Mouse (Mus musculus): ENCODE results near the gene Vopp1. TPM values are rescaled to one million over a fixed set of nuclear protein-coding genes. Genes with fewer than 3 reads are reported as not detected.

Vopp1 gene
- polyA plus RNA-seq, 1 experiment from 2014 or later: 170 TPM

DNA sequence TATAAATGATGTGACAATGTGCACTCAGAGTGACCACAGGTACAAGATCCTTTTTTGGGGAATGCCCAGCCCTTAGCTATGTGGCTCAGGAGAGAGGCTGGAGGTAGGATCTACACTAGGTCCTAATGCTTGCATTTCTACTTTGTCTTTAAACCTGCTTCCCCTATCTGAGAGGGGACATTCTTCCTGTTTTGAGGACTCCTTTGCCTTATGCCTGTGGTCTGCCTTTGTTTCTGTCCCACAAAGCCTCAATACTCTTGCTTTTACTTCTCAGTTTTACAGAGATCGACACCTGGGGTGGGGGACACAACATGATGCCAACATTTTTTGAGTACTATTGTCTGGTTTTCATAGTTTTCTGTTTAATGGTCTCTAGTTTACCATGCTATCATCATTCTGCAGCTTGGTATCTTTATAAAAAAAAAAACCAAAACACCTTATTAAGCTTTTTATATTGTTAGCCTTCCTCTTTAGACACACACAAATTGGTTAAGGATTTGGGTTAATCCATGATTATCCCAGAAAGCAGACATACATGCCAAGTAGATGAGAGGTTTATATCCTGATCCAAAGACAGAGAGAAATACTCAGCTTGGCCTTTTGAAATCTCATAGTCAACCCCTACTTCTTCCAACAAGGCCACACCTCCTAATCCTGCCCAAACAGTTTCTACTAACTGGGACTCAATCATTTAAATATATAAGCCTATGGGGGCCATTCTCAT, 54.3 kb downstream of the Vopp1 start:
- Histone ChIP-seq H3K4me2 (replicated peaks) (no peak overlapping the region), H3K4me1 (replicated peaks) (no peaks in the 10 kb centered on the region), H3K27me3 (no peaks in the 10 kb centered on the region), H3K36me3 (peaks cover 37% of the 10 kb centered on the region), H3K27ac (no peak overlapping the region), H3K4me3 (replicated peaks) (no peak overlapping the region), H3K9ac (replicated peaks) (no peak overlapping the region), H3K9me3 (no peaks in the 10 kb centered on the region)
- WGBS: 91% methylated on average over 1 of the region's 1 CpGs
- no peak for ATAC-seq

DNA sequence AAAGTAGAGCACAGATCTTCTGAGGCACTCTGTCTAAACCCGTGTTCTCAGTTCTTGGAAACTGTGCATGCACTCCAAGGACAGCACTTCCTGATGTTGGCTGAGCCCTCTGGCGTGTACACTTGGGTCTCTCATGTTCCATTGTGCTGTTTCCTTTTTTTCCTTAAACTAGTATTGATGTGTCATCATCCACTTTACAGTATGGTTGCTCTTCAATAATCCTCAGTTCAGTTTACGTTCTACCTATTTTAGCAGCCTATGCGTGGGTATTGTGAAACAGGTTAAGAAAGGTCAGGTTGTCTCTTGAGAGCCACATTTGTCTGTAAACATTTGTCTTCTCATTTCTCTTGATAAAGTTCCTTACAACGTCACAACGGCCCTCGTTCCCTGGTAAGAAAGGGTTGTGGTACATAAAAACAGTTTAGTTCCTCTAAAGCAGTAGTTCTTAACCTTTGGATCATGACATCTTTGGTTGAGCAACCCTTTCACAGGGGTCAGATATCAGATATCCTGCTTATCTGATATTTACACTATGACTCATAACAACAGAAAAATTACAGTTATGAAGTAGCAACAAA, 55.9 kb downstream of the Vopp1 start:
- Histone ChIP-seq H3K27me3 (no peaks in the 10 kb centered on the region), H3K27ac (no peak overlapping the region), H3K9ac (replicated peaks) (no peak overlapping the region), H3K9me3 (no peaks in the 10 kb centered on the region), H3K4me3 (replicated peaks) (no peak overlapping the region), H3K4me1 (replicated peaks) (no peaks in the 10 kb centered on the region), H3K36me3 (peaks cover 31% of the 10 kb centered on the region), H3K4me2 (replicated peaks) (no peak overlapping the region)
- 93% methylated on average over 7 of the region's 7 CpGs for WGBS
- no peak for ATAC-seq

DNA sequence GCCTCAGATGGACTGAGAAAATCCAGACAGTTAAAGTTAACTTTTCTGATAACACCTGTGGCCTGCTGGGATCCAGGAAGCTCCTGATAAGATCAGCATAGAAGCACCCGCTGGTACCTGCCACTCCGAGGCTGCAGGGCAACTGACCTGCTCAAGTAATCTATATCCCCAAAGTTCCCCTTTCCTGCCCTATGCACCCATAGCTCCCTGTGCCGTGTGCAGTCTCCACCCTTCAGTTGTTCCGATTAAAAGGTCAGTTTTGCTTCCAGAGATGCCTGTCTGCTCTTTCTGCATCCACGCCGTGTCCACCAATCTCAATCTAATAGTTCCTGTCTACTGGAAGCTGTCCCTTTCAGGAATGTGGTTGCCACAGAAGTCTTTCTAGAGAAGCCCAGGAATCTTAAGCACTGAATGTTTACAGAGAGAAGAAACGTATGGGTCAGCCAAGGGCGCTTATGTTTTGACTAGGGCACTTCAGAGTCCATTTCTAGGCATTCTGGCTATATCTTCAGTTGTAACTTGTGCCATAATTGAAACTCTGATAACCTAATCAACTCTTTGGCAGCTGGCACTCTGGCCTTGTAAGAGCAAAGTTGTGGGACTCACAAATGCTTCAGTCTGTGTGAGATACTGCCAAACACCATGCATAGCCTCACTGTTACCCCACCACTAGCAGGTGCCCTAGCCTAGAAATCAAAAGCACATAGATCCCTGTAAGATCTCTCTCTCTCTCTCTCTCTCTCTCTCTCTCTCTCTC, 57.7 kb downstream of the Vopp1 start:
- Histone ChIP-seq H3K4me2 (replicated peaks) (no peak overlapping the region), H3K27me3 (no peaks in the 10 kb centered on the region), H3K9ac (replicated peaks) (no peak overlapping the region), H3K27ac (no peak overlapping the region), H3K4me3 (replicated peaks) (no peak overlapping the region), H3K4me1 (replicated peaks) (no peaks in the 10 kb centered on the region), H3K36me3 (peaks cover 18% of the 10 kb centered on the region), H3K9me3 (no peaks in the 10 kb centered on the region)
- no peak for ATAC-seq
- WGBS: 87% methylated on average over 8 of the region's 8 CpGs

DNA sequence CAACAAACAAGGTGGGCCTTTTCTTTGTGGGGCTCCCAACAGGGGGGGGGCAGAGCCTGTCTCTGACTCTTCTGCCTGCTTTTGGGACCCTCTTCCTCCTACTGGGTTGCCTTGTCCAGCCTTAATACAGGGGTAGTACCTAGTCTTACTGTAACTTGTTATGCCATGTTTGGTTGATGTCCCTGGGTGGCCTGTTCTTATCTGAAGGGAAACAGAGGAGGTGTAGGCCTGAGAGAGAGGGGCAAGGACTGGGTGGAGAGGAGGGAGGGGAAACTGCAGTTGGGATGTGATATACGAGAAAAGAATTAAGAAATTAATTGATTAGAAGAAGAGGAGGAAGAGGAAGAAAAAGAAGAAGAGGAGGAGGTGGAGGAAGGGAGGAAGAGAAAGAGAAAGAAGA, 58.7 kb downstream of the Vopp1 start:
- Histone ChIP-seq H3K9ac (replicated peaks) (no peak overlapping the region), H3K27ac (no peak overlapping the region), H3K4me1 (replicated peaks) (no peaks in the 10 kb centered on the region), H3K4me2 (replicated peaks) (no peak overlapping the region), H3K36me3 (peaks cover 19% of the 10 kb centered on the region; the same call in 1 of the 2 replicates), H3K27me3 (no peaks in the 10 kb centered on the region), H3K9me3 (no peaks in the 10 kb centered on the region), H3K4me3 (replicated peaks) (no peak overlapping the region)
- ATAC-seq: no peak
- 96% methylated on average over 1 of the region's 1 CpGs for WGBS

DNA sequence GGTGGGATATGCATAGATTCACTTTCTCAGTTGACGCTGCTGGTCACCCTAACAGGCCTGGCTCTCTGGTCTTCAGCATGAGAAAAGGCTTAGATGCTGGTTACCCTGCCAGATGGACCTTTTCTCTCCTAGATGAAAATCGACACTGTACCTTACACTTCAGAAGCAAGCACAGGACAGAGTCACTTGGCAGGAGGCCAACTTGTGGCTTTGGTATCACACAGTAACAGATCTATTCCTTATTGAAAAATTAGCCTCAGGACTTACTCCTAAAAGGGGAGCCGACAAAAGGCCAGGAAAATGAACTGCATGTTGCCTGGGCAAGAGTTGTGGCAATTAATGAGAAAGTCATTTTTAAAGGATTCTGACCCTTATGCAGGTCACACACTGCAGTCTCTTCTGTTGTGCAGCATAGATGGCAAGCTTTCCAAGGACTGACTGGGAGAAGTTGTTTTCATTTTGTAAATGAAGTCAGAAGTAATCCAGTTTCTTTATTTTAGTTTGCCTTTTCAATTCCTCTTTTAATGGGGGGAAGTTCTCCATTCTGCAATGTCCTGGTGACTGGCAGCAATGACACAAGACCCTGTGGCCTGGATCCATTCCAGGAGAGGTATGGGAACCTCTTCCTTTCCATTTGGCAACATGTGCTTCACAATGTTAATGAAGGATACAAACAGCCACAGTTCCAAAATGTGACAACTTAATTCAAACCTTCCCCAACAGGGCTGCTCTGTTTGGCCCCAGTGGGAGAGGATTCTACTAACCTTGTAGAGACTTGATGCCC, 59.7 kb downstream of the Vopp1 start:
- Histone ChIP-seq H3K4me2 (replicated peaks) (no peak overlapping the region), H3K36me3 (peaks cover 24% of the 10 kb centered on the region; the same call in 1 of the 2 replicates), H3K27me3 (no peaks in the 10 kb centered on the region), H3K9me3 (no peaks in the 10 kb centered on the region), H3K27ac (no peak overlapping the region), H3K4me3 (replicated peaks) (no peak overlapping the region), H3K4me1 (replicated peaks) (no peaks in the 10 kb centered on the region), H3K9ac (replicated peaks) (no peak overlapping the region)
- WGBS: 76% methylated on average over 3 of the region's 3 CpGs
- no peak for ATAC-seq

DNA sequence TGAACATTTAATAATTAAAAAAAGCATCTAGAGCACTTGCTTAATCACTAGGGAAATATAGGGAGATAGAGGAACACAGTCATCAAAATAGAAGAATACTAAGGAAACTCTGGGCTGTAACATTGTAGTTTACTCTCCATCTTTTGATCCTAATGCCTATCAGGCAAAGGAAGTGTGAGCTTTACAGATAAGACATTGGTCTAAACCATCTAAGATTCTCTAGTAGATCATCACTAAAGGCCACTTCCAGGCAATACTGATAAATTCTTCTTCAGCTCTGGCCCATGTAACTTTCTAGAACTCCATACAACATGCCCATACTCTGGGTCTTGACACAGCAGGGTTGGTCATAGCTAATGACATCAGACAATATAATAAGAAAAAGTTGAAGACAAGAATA, 61.9 kb downstream of the Vopp1 start:
- Histone ChIP-seq H3K36me3 (peaks cover 27% of the 10 kb centered on the region), H3K4me3 (replicated peaks) (no peak overlapping the region), H3K27ac (no peak overlapping the region), H3K9ac (replicated peaks) (no peak overlapping the region), H3K27me3 (no peaks in the 10 kb centered on the region), H3K9me3 (no peaks in the 10 kb centered on the region), H3K4me2 (replicated peaks) (no peak overlapping the region), H3K4me1 (replicated peaks) (no peaks in the 10 kb centered on the region)
- no peak for ATAC-seq

DNA sequence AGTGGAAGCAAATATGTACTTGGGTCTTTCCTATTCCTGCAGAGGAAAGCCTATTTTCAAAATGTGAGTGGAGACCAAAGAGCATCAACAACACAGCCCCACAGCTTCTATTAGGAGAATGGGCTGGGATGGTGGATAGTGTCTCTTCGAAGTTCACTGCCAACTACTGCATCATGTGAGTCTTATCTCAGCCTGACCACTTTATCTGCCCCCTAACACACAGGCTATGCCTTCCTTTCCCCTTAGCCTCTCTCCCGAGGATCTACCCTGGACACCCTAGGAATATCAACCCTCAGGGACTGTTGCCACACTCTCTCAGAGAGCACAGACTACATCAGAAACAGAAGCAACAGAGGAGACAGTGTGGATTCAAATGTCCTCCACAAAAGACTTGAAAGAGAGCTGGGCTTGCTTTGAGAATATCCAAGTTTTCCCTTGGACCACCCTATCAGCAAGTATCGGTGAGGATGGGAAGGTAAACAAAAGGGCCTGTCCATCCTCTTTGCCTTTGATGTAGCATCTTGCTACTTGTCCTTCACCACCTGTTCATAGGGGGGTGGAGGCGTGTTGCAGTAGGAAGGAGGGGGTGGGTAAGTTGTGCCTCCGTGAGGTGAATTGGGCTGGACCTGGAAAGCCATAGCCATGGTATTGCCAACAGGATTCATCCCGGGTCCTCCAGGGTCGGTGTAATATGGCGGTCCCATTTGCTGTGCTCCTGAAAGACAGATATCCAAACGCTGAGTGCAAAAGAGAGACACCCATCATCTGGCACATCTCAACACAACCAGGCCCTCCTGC, 70.8 kb downstream of the Vopp1 start:
- WGBS: 96% methylated on average over 9 of the region's 9 CpGs
- H3K4me2 ChIP-seq (replicated peaks): no peak overlapping the region
- ATAC-seq: no peak

DNA sequence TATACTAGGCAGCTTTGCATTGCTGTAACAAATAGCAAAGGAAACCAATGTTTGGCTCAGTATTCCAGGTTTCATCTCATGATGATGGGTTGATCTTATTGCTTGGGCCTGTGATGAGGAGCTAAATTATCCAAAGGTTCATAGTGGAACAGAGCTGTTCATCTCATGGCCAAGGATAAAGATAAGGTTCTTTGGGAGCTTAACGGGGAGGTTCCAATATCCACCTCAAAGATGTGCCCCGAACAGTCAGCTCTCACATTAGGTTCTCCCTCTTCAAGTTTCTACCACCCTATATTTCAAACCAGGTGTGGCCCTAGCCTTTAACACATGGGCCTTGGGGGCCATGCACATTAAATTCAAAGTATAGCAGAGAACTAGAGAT, 79.2 kb downstream of the Vopp1 start:
- no peak overlapping the region for H3K4me3 ChIP-seq (replicated peaks)
- H3K27me3 ChIP-seq: no peaks in the 10 kb centered on the region
- 0 out of 2 replicates have a peak, but pooled peaks cover 4% of the 10 kb centered on the region for H3K36me3 ChIP-seq
- ATAC-seq: no peak
- 95% methylated on average over 2 of the region's 2 CpGs for WGBS
- no peak overlapping the region for H3K4me2 ChIP-seq (replicated peaks)
- no peak overlapping the region for H3K27ac ChIP-seq
- H3K4me1 ChIP-seq (replicated peaks): no peaks in the 10 kb centered on the region
- H3K9me3 ChIP-seq: no peaks in the 10 kb centered on the region
- no peak overlapping the region for H3K9ac ChIP-seq (replicated peaks)

More for the DNA sequence above, 70.8 kb downstream of the Vopp1 start:
- Histone ChIP-seq H3K9ac (replicated peaks) (no peak overlapping the region), H3K27ac (no peak overlapping the region), H3K27me3 (no peaks in the 10 kb centered on the region), H3K9me3 (no peaks in the 10 kb centered on the region), H3K4me3 (replicated peaks) (no peak overlapping the region), H3K4me1 (replicated peaks) (no peaks in the 10 kb centered on the region), H3K36me3 (peaks cover 44% of the 10 kb centered on the region)

DNA sequence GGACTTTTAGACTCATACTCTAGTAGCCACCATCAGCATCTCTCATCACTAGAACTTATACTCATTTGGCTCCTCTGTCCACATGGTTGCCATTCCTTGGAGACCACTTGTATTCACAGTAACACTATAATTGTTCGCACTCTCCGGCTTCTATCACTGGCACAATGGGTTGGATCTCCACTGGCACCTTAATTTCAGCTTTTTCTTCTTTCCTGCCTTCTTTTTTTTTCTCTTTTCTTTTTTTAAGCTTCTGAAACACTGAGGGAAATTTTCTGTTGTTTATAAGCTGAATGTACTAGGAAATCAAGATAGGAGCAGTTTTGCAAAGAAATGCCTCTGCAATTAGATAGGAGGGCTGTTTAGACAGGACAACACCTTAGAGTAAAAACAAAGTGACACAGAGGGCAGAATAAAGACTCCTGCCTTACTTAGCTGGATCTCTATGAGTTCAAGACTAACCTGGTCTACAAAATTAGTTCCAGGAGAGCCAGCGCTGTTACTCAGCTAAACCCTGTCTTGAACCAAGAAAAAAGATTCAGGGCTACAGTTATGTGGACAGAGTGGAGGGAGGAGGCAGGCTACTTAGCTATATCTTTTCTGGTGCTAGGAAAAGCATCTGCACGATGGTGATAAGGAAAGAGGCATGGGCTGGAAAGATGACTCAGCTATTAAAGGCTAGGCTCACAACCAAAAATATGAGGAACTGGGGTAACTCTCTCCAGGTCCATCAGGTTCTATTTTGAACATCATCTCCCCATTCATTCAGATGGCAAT, 79.8 kb downstream of the Vopp1 start:
- Histone ChIP-seq H3K9ac (replicated peaks) (no peak overlapping the region), H3K9me3 (no peaks in the 10 kb centered on the region), H3K4me1 (replicated peaks) (no peaks in the 10 kb centered on the region), H3K4me3 (replicated peaks) (no peak overlapping the region), H3K27me3 (no peaks in the 10 kb centered on the region), H3K4me2 (replicated peaks) (no peak overlapping the region), H3K27ac (no peak overlapping the region), H3K36me3 (peaks cover 4% of the 10 kb centered on the region; the same call in 1 of the 2 replicates)
- 91% methylated on average over 4 of the region's 4 CpGs for WGBS
- no peak for ATAC-seq

DNA sequence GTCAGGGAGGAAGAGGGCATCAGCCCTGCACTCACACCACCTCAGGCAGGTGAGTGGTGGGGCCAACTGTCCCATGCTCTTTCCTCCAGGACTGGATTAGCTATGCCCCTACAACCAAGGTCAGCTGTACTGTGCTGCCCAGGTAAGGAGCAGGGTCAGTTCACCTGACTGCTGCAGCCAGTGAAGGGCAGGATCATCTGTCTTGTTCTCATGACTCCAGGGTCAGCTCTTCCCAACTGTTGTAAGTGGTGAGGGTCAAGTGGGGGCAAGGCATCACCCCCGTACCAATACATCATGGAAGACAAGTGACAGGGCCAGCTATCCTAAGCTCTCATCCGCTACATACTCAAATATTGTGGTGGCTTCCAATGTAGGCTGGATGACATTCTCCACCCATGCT, 80.8 kb downstream of the Vopp1 start:
- H3K27ac ChIP-seq: no peak overlapping the region
- H3K9ac ChIP-seq (replicated peaks): no peak overlapping the region
- no peak overlapping the region for H3K4me2 ChIP-seq (replicated peaks)
- H3K4me3 ChIP-seq (replicated peaks): no peak overlapping the region
- WGBS: 92% methylated on average over 2 of the region's 2 CpGs
- peaks cover 12% of the 10 kb centered on the region; the same call in 1 of the 2 replicates for H3K36me3 ChIP-seq
- H3K27me3 ChIP-seq: no peaks in the 10 kb centered on the region
- ATAC-seq: peak; percentile 20; the same call in 1 of the 2 replicates
- H3K9me3 ChIP-seq: no peaks in the 10 kb centered on the region
- no peaks in the 10 kb centered on the region for H3K4me1 ChIP-seq (replicated peaks)

DNA sequence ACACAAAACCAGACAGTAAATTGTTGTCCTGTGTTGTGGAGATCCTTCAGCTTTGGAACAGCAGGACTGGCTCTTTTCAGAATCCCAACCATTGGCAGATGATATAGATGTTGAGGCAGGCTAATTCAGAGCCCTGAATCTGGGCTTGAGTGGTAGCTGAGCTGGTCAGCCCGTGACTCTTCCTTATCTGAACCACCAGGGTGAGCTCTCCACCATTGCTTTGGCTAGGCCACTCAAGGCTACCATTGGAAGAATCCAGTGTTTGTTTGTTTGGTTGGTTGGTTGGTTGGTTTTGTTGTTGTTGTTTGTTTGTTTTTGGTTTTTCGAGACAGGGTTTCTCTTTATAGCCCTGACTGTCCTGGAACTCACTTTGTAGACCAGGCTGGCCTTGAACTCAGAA, 81.6 kb downstream of the Vopp1 start:
- H3K4me1 ChIP-seq (replicated peaks): no peaks in the 10 kb centered on the region
- no peak overlapping the region for H3K27ac ChIP-seq
- H3K9ac ChIP-seq (replicated peaks): no peak overlapping the region
- 81% methylated on average over 2 of the region's 2 CpGs for WGBS
- no peaks in the 10 kb centered on the region for H3K27me3 ChIP-seq
- H3K4me3 ChIP-seq (replicated peaks): no peak overlapping the region
- H3K4me2 ChIP-seq (replicated peaks): no peak overlapping the region
- peaks cover 17% of the 10 kb centered on the region for H3K36me3 ChIP-seq
- H3K9me3 ChIP-seq: no peaks in the 10 kb centered on the region
- ATAC-seq: no peak
